Mouse (Mus musculus) CH12.LX (cell line): ENCODE measurements around the gene Vmn1r198. TPM values are rescaled to one million over a fixed set of nuclear protein-coding genes. Genes with fewer than 3 reads are reported as not detected.

Experiments
- DNase-seq: peaks from one replicate; pipeline ENCODE4 v3.0.0-alpha.2; 2013; ENCODE audit errors: extremely low read depth
- H3K27ac ChIP-seq: 2 replicates; pipeline ENCODE4 v1.5.1; 2012; ENCODE audit warnings: low read depth, mild to moderate bottlenecking, control low read depth, moderate library complexity; ENCODE audit not compliant: insufficient read depth
- H3K27me3 ChIP-seq: replicated peaks from 2 replicates; pipeline ENCODE3; 2012; ENCODE audit warnings: inconsistent platforms
- H3K36me3 ChIP-seq, 2 experiments: replicated peaks in 1 of 2; 2 replicates each; pipeline versions ENCODE3 to v1.6.1; 2012; ENCODE audit warnings: inconsistent platforms in 1 of 2, low read length in 1 of 2, mild to moderate bottlenecking in 1 of 2, mixed read lengths in 1 of 2, moderate library complexity in 1 of 2; ENCODE audit not compliant: control insufficient read depth in 1 of 2, insufficient read depth in 1 of 2
- H3K4me1 ChIP-seq, 2 experiments: 2 replicates each; pipeline ENCODE4 v1.6.1; 2012; ENCODE audit warnings: inconsistent platforms in 1 of 2, moderate library complexity in 1 of 2; ENCODE audit not compliant: insufficient read depth in 2 of 2, control insufficient read depth in 1 of 2
- H3K4me2 ChIP-seq: 2 replicates; pipeline ENCODE4 v1.6.1; 2012; ENCODE audit warnings: low read depth, mild to moderate bottlenecking, control low read depth; ENCODE audit not compliant: poor library complexity, insufficient read depth, severe bottlenecking
- H3K4me3 ChIP-seq, 3 experiments: fragments of 150-350 bp in 1 of 3; sonication (generic) in 1 of 3; replicated peaks in 1 of 3; 2 replicates each; pipeline versions ENCODE3 to v1.5.1; 2011 to 2012; ENCODE audit warnings: low read depth in 2 of 3, low read length in 2 of 3, mild to moderate bottlenecking in 2 of 3, moderate library complexity in 2 of 3, control low read depth in 1 of 3, improper control_type of control experiment in 1 of 3, inconsistent platforms in 1 of 3, mixed read lengths in 1 of 3; ENCODE audit not compliant: poor library complexity in 1 of 3
- H3K79me2 ChIP-seq: replicated peaks from 2 replicates; pipeline ENCODE4 v1.6.1; 2012; ENCODE audit warnings: mild to moderate bottlenecking, moderate library complexity; ENCODE audit not compliant: control insufficient read depth, poor library complexity, insufficient read depth, severe bottlenecking; ENCODE audit errors: extremely low read depth
- H3K9ac ChIP-seq: 2 replicates; pipeline ENCODE4 v1.6.1; 2012; ENCODE audit warnings: low read depth, mild to moderate bottlenecking, control low read depth, moderate library complexity; ENCODE audit not compliant: insufficient read depth
- H3K9me3 ChIP-seq: replicated peaks from 2 replicates; pipeline ENCODE3; 2012; ENCODE audit warnings: low read length, inconsistent platforms, mixed read lengths
- CHD1 ChIP-seq: IDR thresholded peaks from 2 replicates; pipeline ENCODE4 v1.6.1; 2012; ENCODE audit warnings: low read depth, low read length, improper control_type of control experiment, inconsistent platforms
- CTCF ChIP-seq, 2 experiments: IDR thresholded peaks in 1 of 2; conservative IDR thresholded peaks in 1 of 2; 2 replicates each; pipeline ENCODE4 v1.5.1; 2011 to 2012; ENCODE audit warnings: low read depth in 2 of 2, low read length in 2 of 2, improper control_type of control experiment in 1 of 2, inconsistent platforms in 1 of 2, mild to moderate bottlenecking in 1 of 2, moderate library complexity in 1 of 2
- E2F4 ChIP-seq: IDR thresholded peaks from 2 replicates; pipeline ENCODE4 v1.6.1; 2011; ENCODE audit warnings: low read depth, low read length, improper control_type of control experiment; ENCODE audit not compliant: insufficient replicate concordance
- ELF1 ChIP-seq: IDR thresholded peaks from 2 replicates; pipeline ENCODE4 v1.6.1; 2014; ENCODE audit warnings: low read depth, mild to moderate bottlenecking, inconsistent platforms, low read length, improper control_type of control experiment
- EP300 ChIP-seq: IDR thresholded peaks from 2 replicates; pipeline ENCODE4 v1.6.1; 2011; ENCODE audit warnings: low read length, improper control_type of control experiment
- ETS1 ChIP-seq: conservative IDR thresholded peaks from 2 replicates; pipeline ENCODE4 v1.6.1; 2012; ENCODE audit warnings: low read depth, mild to moderate bottlenecking, inconsistent platforms, low read length, improper control_type of control experiment, moderate library complexity
- GABPA ChIP-seq: IDR thresholded peaks from 2 replicates; pipeline ENCODE4 v1.6.1; 2012; ENCODE audit warnings: low read depth, low read length, improper control_type of control experiment, inconsistent platforms; ENCODE audit not compliant: insufficient replicate concordance
- IRF4 ChIP-seq: IDR thresholded peaks from 2 replicates; pipeline ENCODE4 v1.6.1; 2014; ENCODE audit warnings: low read depth, mild to moderate bottlenecking, inconsistent platforms, low read length, improper control_type of control experiment
- JUN ChIP-seq: IDR thresholded peaks from 2 replicates; pipeline ENCODE4 v1.6.1; 2011; ENCODE audit warnings: low read depth, mild to moderate bottlenecking, low read length, improper control_type of control experiment, moderate library complexity; ENCODE audit not compliant: insufficient read depth
- KAT2A ChIP-seq: IDR thresholded peaks from 2 replicates; pipeline ENCODE4 v1.6.1; 2012; ENCODE audit warnings: low read length, improper control_type of control experiment, inconsistent platforms; ENCODE audit not compliant: insufficient replicate concordance
- MAFK ChIP-seq: IDR thresholded peaks from 2 replicates; pipeline ENCODE4 v1.6.1; 2011; ENCODE audit warnings: low read length, improper control_type of control experiment; ENCODE audit not compliant: insufficient replicate concordance
- MAZ ChIP-seq: IDR thresholded peaks from 2 replicates; pipeline ENCODE4 v1.6.1; 2012; ENCODE audit warnings: low read depth, mild to moderate bottlenecking, inconsistent platforms, low read length, improper control_type of control experiment, moderate library complexity
- MEF2A ChIP-seq: IDR thresholded peaks from 2 replicates; pipeline ENCODE4 v1.6.1; 2014; ENCODE audit warnings: low read depth, mild to moderate bottlenecking, inconsistent platforms, low read length, improper control_type of control experiment, borderline replicate concordance
- MYC ChIP-seq: IDR thresholded peaks from 2 replicates; pipeline ENCODE4 v1.6.1; 2011; ENCODE audit warnings: low read depth, mild to moderate bottlenecking, improper control_type of control experiment, low read length
- NRF1 ChIP-seq: IDR thresholded peaks from 2 replicates; pipeline ENCODE4 v1.6.1; 2014; ENCODE audit warnings: low read depth, mild to moderate bottlenecking, inconsistent platforms, low read length, improper control_type of control experiment, moderate library complexity
- PAX5 ChIP-seq: IDR thresholded peaks from 2 replicates; pipeline ENCODE4 v1.6.1; 2012; ENCODE audit warnings: low read length, inconsistent platforms, mixed read lengths
- RAD21 ChIP-seq: IDR thresholded peaks from 2 replicates; pipeline ENCODE4 v1.6.1; 2011; ENCODE audit warnings: low read depth, mild to moderate bottlenecking, low read length, improper control_type of control experiment, moderate library complexity
- SIN3A ChIP-seq: IDR thresholded peaks from 2 replicates; pipeline ENCODE4 v1.6.1; 2012; ENCODE audit warnings: low read length, improper control_type of control experiment, inconsistent platforms
- TBP ChIP-seq: conservative IDR thresholded peaks from 2 replicates; pipeline ENCODE4 v1.6.1; 2011; ENCODE audit warnings: low read depth, low read length, improper control_type of control experiment
- TCF12 ChIP-seq: IDR thresholded peaks from 2 replicates; pipeline ENCODE4 v1.6.1; 2014; ENCODE audit warnings: low read depth, mild to moderate bottlenecking, inconsistent platforms, low read length, improper control_type of control experiment
- UBTF ChIP-seq: IDR thresholded peaks from 2 replicates; pipeline ENCODE4 v1.6.1; 2012; ENCODE audit warnings: low read depth, mild to moderate bottlenecking, inconsistent platforms, low read length, improper control_type of control experiment, moderate library complexity
- USF1 ChIP-seq: IDR thresholded peaks from 2 replicates; pipeline ENCODE4 v1.6.1; 2014; ENCODE audit warnings: low read depth, mild to moderate bottlenecking, inconsistent platforms, low read length, improper control_type of control experiment
- USF2 ChIP-seq: conservative IDR thresholded peaks from 2 replicates; pipeline ENCODE4 v1.6.1; 2011; ENCODE audit warnings: low read depth, low read length, improper control_type of control experiment
- ZKSCAN1 ChIP-seq: IDR thresholded peaks from 2 replicates; pipeline ENCODE4 v1.6.1; 2012; ENCODE audit warnings: low read depth, inconsistent platforms, low read length, improper control_type of control experiment, borderline replicate concordance
- ZMIZ1 ChIP-seq: IDR thresholded peaks from 2 replicates; pipeline ENCODE4 v1.6.1; 2012; ENCODE audit warnings: low read depth, mild to moderate bottlenecking, inconsistent platforms, low read length, improper control_type of control experiment
- ZNF384 ChIP-seq: IDR thresholded peaks from 2 replicates; pipeline ENCODE4 v1.6.1; 2012; ENCODE audit warnings: low read depth, low read length, improper control_type of control experiment, inconsistent platforms
- dilution Hi-C: fragments of 300-500 bp; cut with MboI; formaldehyde crosslinking; loops from 2 replicates; pipeline ENCODE4 v1.14.3; 2020; ENCODE audit warnings: low sequenced_read_pairs; ENCODE audit not compliant: extremely low pct_unique_long_range_greater_than_20kb, extremely low pct_ligation_motif_present
- in situ Hi-C: fragments of 300-500 bp; cut with MboI; formaldehyde crosslinking; loops from 3 replicates; pipeline ENCODE4 v1.14.3; 2019; ENCODE audit warnings: low sequenced_read_pairs, low pct_ligation_motif_present, low pct_unique_long_range_greater_than_20kb, mixed read lengths
- polyA plus RNA-seq: library from polyadenylated mRNA; unstranded; fragments of >175 nt; gene quantifications from 2 replicates; pipeline ENCODE4 v1.2.1, GENCODE M21; 2012; ENCODE audit warnings: low read depth; ENCODE audit not compliant: insufficient read length
- total RNA-seq, 2 experiments: library from RNA; depleted of rRNA; stranded (reverse); fragments of 300-350 nt in 1 of 2; fragments of >200 nt in 1 of 2; gene quantifications; 2 replicates each; pipeline ENCODE4 v1.2.3; 2012 to 2014

Gene Vmn1r198
- total and polyA plus RNA-seq, 3 experiments = not detected

GRCm38 (mm10) chr13:22387050-22387449 lies 36.9 kb downstream of the Vmn1r198 start:
- no peak overlapping the region for H3K4me2 ChIP-seq
- H3K9ac ChIP-seq = no peak overlapping the region
- H3K4me3 ChIP-seq = no peak overlapping the region
- TF ChIP-seq ZKSCAN1 = no peak
- TF ChIP-seq MAZ = no peak
- no peak for TF ChIP-seq EP300
- no peak for TF ChIP-seq NRF1
- TF ChIP-seq MEF2A = no peak
- no peak for TF ChIP-seq JUN
- no peak for TF ChIP-seq SIN3A
- no peak overlapping the region for H3K27ac ChIP-seq
- no peaks in the 10 kb centered on the region for H3K9me3 ChIP-seq
- no peak for DNase-seq
- dilution Hi-C loops (no loop called here), in situ Hi-C loops (no loop called here)
- H3K4me1 ChIP-seq = peaks cover 0 to 18% of the 10 kb centered on the region in 2 experiments; a peak in 2 of 4 replicates
- no peaks in the 10 kb centered on the region for H3K36me3 ChIP-seq
- no peaks in the 10 kb centered on the region for H3K27me3 ChIP-seq
- no peaks in the 10 kb centered on the region for H3K79me2 ChIP-seq

DNA sequence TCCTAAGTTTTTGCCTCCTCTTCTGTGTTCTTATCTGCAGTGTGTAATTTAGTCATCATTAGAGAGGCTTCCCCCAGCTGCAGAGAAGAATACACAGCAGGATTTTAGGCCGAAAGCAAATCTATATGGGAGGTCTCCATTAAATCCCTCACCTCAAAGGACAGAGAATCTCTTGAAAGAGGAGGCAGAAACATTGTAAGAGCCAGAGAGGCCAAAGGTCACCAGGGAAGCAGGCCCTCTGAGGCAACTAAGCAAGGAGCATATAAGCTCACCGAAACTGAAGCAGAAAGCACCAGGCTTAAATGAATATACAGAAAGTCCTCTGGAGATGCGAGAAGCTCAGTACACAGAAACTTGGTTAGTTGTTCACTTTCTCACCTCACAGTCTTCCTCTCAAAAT lies 39.9 kb downstream of the Vmn1r198 start, which contains the start of gene Vmn1r200:
Gene Vmn1r200, plus strand, starts transcription at position 301 of the 400 bp plus-strand sequence.
- in situ Hi-C loops (no loop called here), dilution Hi-C loops (no loop called here)
- DNase-seq = no peak
- H3K79me2 ChIP-seq = no peaks in the 10 kb centered on the region
- H3K4me2 ChIP-seq = no peak within 1 kb of the TSS
- no peak within 1 kb of the TSS for H3K27ac ChIP-seq
- no peaks in the 10 kb centered on the region for H3K36me3 ChIP-seq
- no peaks in the 10 kb centered on the region for H3K27me3 ChIP-seq
- no peaks in the 10 kb centered on the region for H3K4me1 ChIP-seq
- no peak within 1 kb of the TSS for H3K9ac ChIP-seq
- TF ChIP-seq RAD21 = no peak
- TF ChIP-seq ELF1 = no peak
- no peak for TF ChIP-seq IRF4
- no peak for TF ChIP-seq UBTF
- TF ChIP-seq MYC = no peak
- TF ChIP-seq CTCF (conservative IDR thresholded peaks at IDR 0.05 in 1 of 2, IDR thresholded peaks at IDR 0.05 in 1 of 2; ENCODE audit: low read depth in 2 of 2, low read length in 2 of 2) = no peak
- TF ChIP-seq MEF2A = no peak
- H3K9me3 ChIP-seq = no peaks in the 10 kb centered on the region
- H3K4me3 ChIP-seq = no peak within 1 kb of the TSS

- no peak overlapping the region for H3K4me2 ChIP-seq
- H3K4me1 ChIP-seq = no peaks in the 10 kb centered on the region
- H3K9ac ChIP-seq = no peak overlapping the region
- H3K36me3 ChIP-seq = no peaks in the 10 kb centered on the region
- dilution Hi-C loops (no loop called here), in situ Hi-C loops (no loop called here)
- no peak overlapping the region for H3K27ac ChIP-seq
- no peaks in the 10 kb centered on the region for H3K27me3 ChIP-seq
- DNase-seq = no peak
- H3K4me3 ChIP-seq = no peak overlapping the region
- peaks cover 6% of the 10 kb centered on the region for H3K9me3 ChIP-seq
- H3K79me2 ChIP-seq = no peaks in the 10 kb centered on the region
- TF ChIP-seq ELF1 = no peak
- TF ChIP-seq ZMIZ1 = no peak
- no peak for TF ChIP-seq ZNF384
- no peak for TF ChIP-seq PAX5
- no peak for TF ChIP-seq GABPA
- no peak for TF ChIP-seq EP300
- TF ChIP-seq USF2 = no peak
- no peak for TF ChIP-seq SIN3A
- no peak for TF ChIP-seq MAFK
- no peak for TF ChIP-seq ETS1
- TF ChIP-seq KAT2A = no peak
- TF ChIP-seq E2F4 = no peak
- no peak for TF ChIP-seq CHD1
- TF ChIP-seq TBP = no peak
- no peak for TF ChIP-seq IRF4
- no peak for TF ChIP-seq TCF12
- no peak for TF ChIP-seq USF1
- TF ChIP-seq MAZ = no peak
- TF ChIP-seq, all 38 proteins: peak for 0
Measured at GRCm38 (mm10) chr13:22402978-22403377, 52.8 kb downstream of the Vmn1r198 start.
